Mouse (Mus musculus) embryonic fibroblast, embryonic 13.5 days (primary cell): Measurements from ENCODE around the gene Adss.

Experiments used
- CTCF ChIP-seq: IDR thresholded peaks from 2 replicates; pipeline ENCODE4 v1.5.1; 2011; ENCODE audit warnings: mild to moderate bottlenecking, control low read depth, low read length, moderate library complexity, borderline replicate concordance; ENCODE audit not compliant: insufficient read depth
- POLR2A ChIP-seq: IDR thresholded peaks from 2 replicates; pipeline ENCODE4 v1.6.1; 2011; ENCODE audit warnings: low read depth, mild to moderate bottlenecking, control low read depth, low read length, moderate library complexity

DNA sequence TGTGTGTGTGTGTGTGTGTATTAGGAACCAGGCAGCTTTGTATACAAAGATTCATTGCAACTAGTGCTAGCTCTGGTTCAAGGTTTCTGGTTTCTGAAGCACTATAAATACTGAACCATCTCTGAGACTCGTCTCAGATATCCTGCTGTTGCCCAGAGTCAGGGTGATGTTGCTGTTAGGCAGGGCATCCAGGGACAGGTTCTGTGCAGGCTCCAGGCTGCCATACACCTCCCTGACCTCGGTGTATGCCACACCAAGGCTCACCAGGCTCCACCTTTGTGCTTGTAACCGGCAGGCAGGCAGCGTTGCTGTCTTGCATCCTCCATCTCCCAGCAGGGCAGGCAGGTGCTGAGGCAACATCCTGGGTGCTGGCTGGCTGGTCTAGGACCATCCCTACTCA lies 72.5 kb downstream of the Adss start:
- no peak for TF ChIP-seq CTCF
- no peak for TF ChIP-seq POLR2A
